Mouse (Mus musculus) CH12.LX (cell line): ENCODE measurements around the gene Trmo. TPM values are rescaled to one million over a fixed set of nuclear protein-coding genes. Genes with fewer than 3 reads are reported as not detected.

Experiments
- DNase-seq: peaks from one replicate; pipeline ENCODE4 v3.0.0-alpha.2; 2013; ENCODE audit errors: extremely low read depth
- H3K27ac ChIP-seq: 2 replicates; pipeline ENCODE4 v1.5.1; 2012; ENCODE audit warnings: low read depth, mild to moderate bottlenecking, control low read depth, moderate library complexity; ENCODE audit not compliant: insufficient read depth
- H3K27me3 ChIP-seq: replicated peaks from 2 replicates; pipeline ENCODE3; 2012; ENCODE audit warnings: inconsistent platforms
- H3K36me3 ChIP-seq, 2 experiments: replicated peaks in 1 of 2; 2 replicates each; pipeline versions ENCODE3 to v1.6.1; 2012; ENCODE audit warnings: inconsistent platforms in 1 of 2, low read length in 1 of 2, mild to moderate bottlenecking in 1 of 2, mixed read lengths in 1 of 2, moderate library complexity in 1 of 2; ENCODE audit not compliant: control insufficient read depth in 1 of 2, insufficient read depth in 1 of 2
- H3K4me1 ChIP-seq, 2 experiments: 2 replicates each; pipeline ENCODE4 v1.6.1; 2012; ENCODE audit warnings: inconsistent platforms in 1 of 2, moderate library complexity in 1 of 2; ENCODE audit not compliant: insufficient read depth in 2 of 2, control insufficient read depth in 1 of 2
- H3K4me2 ChIP-seq: 2 replicates; pipeline ENCODE4 v1.6.1; 2012; ENCODE audit warnings: low read depth, mild to moderate bottlenecking, control low read depth; ENCODE audit not compliant: poor library complexity, insufficient read depth, severe bottlenecking
- H3K4me3 ChIP-seq, 3 experiments: fragments of 150-350 bp in 1 of 3; sonication (generic) in 1 of 3; replicated peaks in 1 of 3; 2 replicates each; pipeline versions ENCODE3 to v1.5.1; 2011 to 2012; ENCODE audit warnings: low read depth in 2 of 3, low read length in 2 of 3, mild to moderate bottlenecking in 2 of 3, moderate library complexity in 2 of 3, control low read depth in 1 of 3, improper control_type of control experiment in 1 of 3, inconsistent platforms in 1 of 3, mixed read lengths in 1 of 3; ENCODE audit not compliant: poor library complexity in 1 of 3
- H3K79me2 ChIP-seq: replicated peaks from 2 replicates; pipeline ENCODE4 v1.6.1; 2012; ENCODE audit warnings: mild to moderate bottlenecking, moderate library complexity; ENCODE audit not compliant: control insufficient read depth, poor library complexity, insufficient read depth, severe bottlenecking; ENCODE audit errors: extremely low read depth
- H3K9ac ChIP-seq: 2 replicates; pipeline ENCODE4 v1.6.1; 2012; ENCODE audit warnings: low read depth, mild to moderate bottlenecking, control low read depth, moderate library complexity; ENCODE audit not compliant: insufficient read depth
- H3K9me3 ChIP-seq: replicated peaks from 2 replicates; pipeline ENCODE3; 2012; ENCODE audit warnings: low read length, inconsistent platforms, mixed read lengths
- BHLHE40 ChIP-seq: IDR thresholded peaks from 2 replicates; pipeline ENCODE4 v1.6.1; 2011; ENCODE audit warnings: mild to moderate bottlenecking, low read depth, low read length, improper control_type of control experiment
- CHD1 ChIP-seq: IDR thresholded peaks from 2 replicates; pipeline ENCODE4 v1.6.1; 2012; ENCODE audit warnings: low read depth, low read length, improper control_type of control experiment, inconsistent platforms
- CHD2 ChIP-seq: IDR thresholded peaks from 2 replicates; pipeline ENCODE4 v1.6.1; 2011; ENCODE audit warnings: low read length, improper control_type of control experiment
- CTCF ChIP-seq, 2 experiments: IDR thresholded peaks in 1 of 2; conservative IDR thresholded peaks in 1 of 2; 2 replicates each; pipeline ENCODE4 v1.5.1; 2011 to 2012; ENCODE audit warnings: low read depth in 2 of 2, low read length in 2 of 2, improper control_type of control experiment in 1 of 2, inconsistent platforms in 1 of 2, mild to moderate bottlenecking in 1 of 2, moderate library complexity in 1 of 2
- E2F4 ChIP-seq: IDR thresholded peaks from 2 replicates; pipeline ENCODE4 v1.6.1; 2011; ENCODE audit warnings: low read depth, low read length, improper control_type of control experiment; ENCODE audit not compliant: insufficient replicate concordance
- ELF1 ChIP-seq: IDR thresholded peaks from 2 replicates; pipeline ENCODE4 v1.6.1; 2014; ENCODE audit warnings: low read depth, mild to moderate bottlenecking, inconsistent platforms, low read length, improper control_type of control experiment
- EP300 ChIP-seq: IDR thresholded peaks from 2 replicates; pipeline ENCODE4 v1.6.1; 2011; ENCODE audit warnings: low read length, improper control_type of control experiment
- ETS1 ChIP-seq: conservative IDR thresholded peaks from 2 replicates; pipeline ENCODE4 v1.6.1; 2012; ENCODE audit warnings: low read depth, mild to moderate bottlenecking, inconsistent platforms, low read length, improper control_type of control experiment, moderate library complexity
- GABPA ChIP-seq: IDR thresholded peaks from 2 replicates; pipeline ENCODE4 v1.6.1; 2012; ENCODE audit warnings: low read depth, low read length, improper control_type of control experiment, inconsistent platforms; ENCODE audit not compliant: insufficient replicate concordance
- HCFC1 ChIP-seq: IDR thresholded peaks from 2 replicates; pipeline ENCODE4 v1.6.1; 2012; ENCODE audit warnings: low read depth, mild to moderate bottlenecking, inconsistent platforms, low read length, improper control_type of control experiment
- IRF4 ChIP-seq: IDR thresholded peaks from 2 replicates; pipeline ENCODE4 v1.6.1; 2014; ENCODE audit warnings: low read depth, mild to moderate bottlenecking, inconsistent platforms, low read length, improper control_type of control experiment
- JUN ChIP-seq: IDR thresholded peaks from 2 replicates; pipeline ENCODE4 v1.6.1; 2011; ENCODE audit warnings: low read depth, mild to moderate bottlenecking, low read length, improper control_type of control experiment, moderate library complexity; ENCODE audit not compliant: insufficient read depth
- JUND ChIP-seq: conservative IDR thresholded peaks from 2 replicates; pipeline ENCODE4 v1.6.1; 2011; ENCODE audit warnings: low read depth, low read length, improper control_type of control experiment
- KAT2A ChIP-seq: IDR thresholded peaks from 2 replicates; pipeline ENCODE4 v1.6.1; 2012; ENCODE audit warnings: low read length, improper control_type of control experiment, inconsistent platforms; ENCODE audit not compliant: insufficient replicate concordance
- MAFK ChIP-seq: IDR thresholded peaks from 2 replicates; pipeline ENCODE4 v1.6.1; 2011; ENCODE audit warnings: low read length, improper control_type of control experiment; ENCODE audit not compliant: insufficient replicate concordance
- MAX ChIP-seq: IDR thresholded peaks from 2 replicates; pipeline ENCODE4 v1.6.1; 2011; ENCODE audit warnings: low read length, improper control_type of control experiment
- MAZ ChIP-seq: IDR thresholded peaks from 2 replicates; pipeline ENCODE4 v1.6.1; 2012; ENCODE audit warnings: low read depth, mild to moderate bottlenecking, inconsistent platforms, low read length, improper control_type of control experiment, moderate library complexity
- MEF2A ChIP-seq: IDR thresholded peaks from 2 replicates; pipeline ENCODE4 v1.6.1; 2014; ENCODE audit warnings: low read depth, mild to moderate bottlenecking, inconsistent platforms, low read length, improper control_type of control experiment, borderline replicate concordance
- MXI1 ChIP-seq: IDR thresholded peaks from 2 replicates; pipeline ENCODE4 v1.6.1; 2011; ENCODE audit warnings: mild to moderate bottlenecking, low read depth, low read length, improper control_type of control experiment
- MYC ChIP-seq: IDR thresholded peaks from 2 replicates; pipeline ENCODE4 v1.6.1; 2011; ENCODE audit warnings: low read depth, mild to moderate bottlenecking, improper control_type of control experiment, low read length
- NELFE ChIP-seq: IDR thresholded peaks from 2 replicates; pipeline ENCODE4 v1.6.1; 2011; ENCODE audit warnings: low read depth, low read length, improper control_type of control experiment
- NRF1 ChIP-seq: IDR thresholded peaks from 2 replicates; pipeline ENCODE4 v1.6.1; 2014; ENCODE audit warnings: low read depth, mild to moderate bottlenecking, inconsistent platforms, low read length, improper control_type of control experiment, moderate library complexity
- PAX5 ChIP-seq: IDR thresholded peaks from 2 replicates; pipeline ENCODE4 v1.6.1; 2012; ENCODE audit warnings: low read length, inconsistent platforms, mixed read lengths
- POLR2A ChIP-seq: IDR thresholded peaks from 2 replicates; pipeline ENCODE4 v1.6.1; 2011; ENCODE audit warnings: low read depth, mild to moderate bottlenecking, improper control_type of control experiment, low read length
- POLR2AphosphoS2 ChIP-seq: IDR thresholded peaks from 2 replicates; pipeline ENCODE4 v1.6.1; 2011; ENCODE audit warnings: low read depth, low read length, improper control_type of control experiment
- RAD21 ChIP-seq: IDR thresholded peaks from 2 replicates; pipeline ENCODE4 v1.6.1; 2011; ENCODE audit warnings: low read depth, mild to moderate bottlenecking, low read length, improper control_type of control experiment, moderate library complexity
- RCOR1 ChIP-seq: conservative IDR thresholded peaks from 2 replicates; pipeline ENCODE4 v1.6.1; 2012; ENCODE audit warnings: low read depth, mild to moderate bottlenecking, inconsistent platforms, low read length, improper control_type of control experiment
- SIN3A ChIP-seq: IDR thresholded peaks from 2 replicates; pipeline ENCODE4 v1.6.1; 2012; ENCODE audit warnings: low read length, improper control_type of control experiment, inconsistent platforms
- SMC3 ChIP-seq: IDR thresholded peaks from 2 replicates; pipeline ENCODE4 v1.6.1; 2011; ENCODE audit warnings: low read depth, low read length, improper control_type of control experiment
- TBP ChIP-seq: conservative IDR thresholded peaks from 2 replicates; pipeline ENCODE4 v1.6.1; 2011; ENCODE audit warnings: low read depth, low read length, improper control_type of control experiment
- TCF12 ChIP-seq: IDR thresholded peaks from 2 replicates; pipeline ENCODE4 v1.6.1; 2014; ENCODE audit warnings: low read depth, mild to moderate bottlenecking, inconsistent platforms, low read length, improper control_type of control experiment
- UBTF ChIP-seq: IDR thresholded peaks from 2 replicates; pipeline ENCODE4 v1.6.1; 2012; ENCODE audit warnings: low read depth, mild to moderate bottlenecking, inconsistent platforms, low read length, improper control_type of control experiment, moderate library complexity
- USF1 ChIP-seq: IDR thresholded peaks from 2 replicates; pipeline ENCODE4 v1.6.1; 2014; ENCODE audit warnings: low read depth, mild to moderate bottlenecking, inconsistent platforms, low read length, improper control_type of control experiment
- USF2 ChIP-seq: conservative IDR thresholded peaks from 2 replicates; pipeline ENCODE4 v1.6.1; 2011; ENCODE audit warnings: low read depth, low read length, improper control_type of control experiment
- ZC3H11A ChIP-seq: IDR thresholded peaks from 2 replicates; pipeline ENCODE4 v1.6.1; 2012; ENCODE audit warnings: low read depth, mild to moderate bottlenecking, inconsistent platforms, low read length, improper control_type of control experiment
- ZKSCAN1 ChIP-seq: IDR thresholded peaks from 2 replicates; pipeline ENCODE4 v1.6.1; 2012; ENCODE audit warnings: low read depth, inconsistent platforms, low read length, improper control_type of control experiment, borderline replicate concordance
- ZMIZ1 ChIP-seq: IDR thresholded peaks from 2 replicates; pipeline ENCODE4 v1.6.1; 2012; ENCODE audit warnings: low read depth, mild to moderate bottlenecking, inconsistent platforms, low read length, improper control_type of control experiment
- ZNF384 ChIP-seq: IDR thresholded peaks from 2 replicates; pipeline ENCODE4 v1.6.1; 2012; ENCODE audit warnings: low read depth, low read length, improper control_type of control experiment, inconsistent platforms
- dilution Hi-C: fragments of 300-500 bp; cut with MboI; formaldehyde crosslinking; loops from 2 replicates; pipeline ENCODE4 v1.14.3; 2020; ENCODE audit warnings: low sequenced_read_pairs; ENCODE audit not compliant: extremely low pct_unique_long_range_greater_than_20kb, extremely low pct_ligation_motif_present
- in situ Hi-C: fragments of 300-500 bp; cut with MboI; formaldehyde crosslinking; loops from 3 replicates; pipeline ENCODE4 v1.14.3; 2019; ENCODE audit warnings: low sequenced_read_pairs, low pct_ligation_motif_present, low pct_unique_long_range_greater_than_20kb, mixed read lengths
- polyA plus RNA-seq: library from polyadenylated mRNA; unstranded; fragments of >175 nt; gene quantifications from 2 replicates; pipeline ENCODE4 v1.2.1, GENCODE M21; 2012; ENCODE audit warnings: low read depth; ENCODE audit not compliant: insufficient read length
- total RNA-seq, 2 experiments: library from RNA; depleted of rRNA; stranded (reverse); fragments of 300-350 nt in 1 of 2; fragments of >200 nt in 1 of 2; gene quantifications; 2 replicates each; pipeline ENCODE4 v1.2.3; 2012 to 2014

The Trmo gene
- total and polyA plus RNA-seq, 3 experiments, result 15.4 to 27.0 (median 18.8) TPM

GRCm38 (mm10) chr4:46356351-46357133 lies 32.7 kb downstream of the Trmo start:
- no peak overlapping the region for H3K4me3 ChIP-seq
- TF ChIP-seq EP300, result no peak
- TF ChIP-seq PAX5, result no peak
- TF ChIP-seq KAT2A, result no peak
- TF ChIP-seq RAD21, result peak; percentile 72
- no peak for TF ChIP-seq POLR2AphosphoS2
- TF ChIP-seq TBP, result no peak
- TF ChIP-seq SIN3A, result no peak
- no peak for TF ChIP-seq UBTF
- peak; percentile 71 to 88 for TF ChIP-seq CTCF (conservative IDR thresholded peaks at IDR 0.05 in 1 of 2, IDR thresholded peaks at IDR 0.05 in 1 of 2; ENCODE audit: low read depth in 2 of 2, low read length in 2 of 2)
- no peak for TF ChIP-seq GABPA
- TF ChIP-seq ZMIZ1, result no peak
- no peak for TF ChIP-seq POLR2A
- TF ChIP-seq ZKSCAN1, result no peak
- no peak for TF ChIP-seq MXI1
- TF ChIP-seq SMC3, result peak; percentile 80
- TF ChIP-seq ZNF384, result no peak
- TF ChIP-seq JUN, result no peak
- 0 out of 2 replicates have a peak, but pooled peaks have one; percentile 2 for TF ChIP-seq ZC3H11A
- TF ChIP-seq IRF4, result no peak
- TF ChIP-seq MYC, result no peak
- TF ChIP-seq ELF1, result no peak
- no peak for TF ChIP-seq E2F4
- TF ChIP-seq JUND, result no peak
- no peak for TF ChIP-seq USF2
- no peak for TF ChIP-seq CHD2
- no peak for TF ChIP-seq ETS1
- no peak for TF ChIP-seq NELFE
- TF ChIP-seq HCFC1, result no peak
- TF ChIP-seq NRF1, result no peak
- peak; percentile 29; the same call in 1 of the 2 replicates for TF ChIP-seq MEF2A
- TF ChIP-seq USF1, result no peak
- TF ChIP-seq MAFK, result no peak
- TF ChIP-seq MAZ, result no peak
- no peak for TF ChIP-seq BHLHE40
- TF ChIP-seq TCF12, result 0 out of 2 replicates have a peak, but pooled peaks have one; percentile 24
- no peak for TF ChIP-seq CHD1
- TF ChIP-seq MAX, result no peak
- TF ChIP-seq RCOR1, result no peak
- peak; percentile 81 for DNase-seq
- in situ Hi-C loops (loop anchor here (10.0 kb wide), 1 partner anchor 142 kb away; no protein-coding TSS in a partner anchor), dilution Hi-C loops (no loop called here)
- no peak overlapping the region for H3K4me2 ChIP-seq
- H3K4me1 ChIP-seq, result peaks cover 25 to 67% of the 10 kb centered on the region in 2 experiments
- no peaks in the 10 kb centered on the region for H3K9me3 ChIP-seq
- no peaks in the 10 kb centered on the region for H3K36me3 ChIP-seq
- H3K27ac ChIP-seq, result no peak overlapping the region
- no peak overlapping the region for H3K9ac ChIP-seq
- no peaks in the 10 kb centered on the region for H3K27me3 ChIP-seq
- no peaks in the 10 kb centered on the region for H3K79me2 ChIP-seq
